ENCODE assay signal across 7 mouse cellular contexts in the genomic region with DNA sequence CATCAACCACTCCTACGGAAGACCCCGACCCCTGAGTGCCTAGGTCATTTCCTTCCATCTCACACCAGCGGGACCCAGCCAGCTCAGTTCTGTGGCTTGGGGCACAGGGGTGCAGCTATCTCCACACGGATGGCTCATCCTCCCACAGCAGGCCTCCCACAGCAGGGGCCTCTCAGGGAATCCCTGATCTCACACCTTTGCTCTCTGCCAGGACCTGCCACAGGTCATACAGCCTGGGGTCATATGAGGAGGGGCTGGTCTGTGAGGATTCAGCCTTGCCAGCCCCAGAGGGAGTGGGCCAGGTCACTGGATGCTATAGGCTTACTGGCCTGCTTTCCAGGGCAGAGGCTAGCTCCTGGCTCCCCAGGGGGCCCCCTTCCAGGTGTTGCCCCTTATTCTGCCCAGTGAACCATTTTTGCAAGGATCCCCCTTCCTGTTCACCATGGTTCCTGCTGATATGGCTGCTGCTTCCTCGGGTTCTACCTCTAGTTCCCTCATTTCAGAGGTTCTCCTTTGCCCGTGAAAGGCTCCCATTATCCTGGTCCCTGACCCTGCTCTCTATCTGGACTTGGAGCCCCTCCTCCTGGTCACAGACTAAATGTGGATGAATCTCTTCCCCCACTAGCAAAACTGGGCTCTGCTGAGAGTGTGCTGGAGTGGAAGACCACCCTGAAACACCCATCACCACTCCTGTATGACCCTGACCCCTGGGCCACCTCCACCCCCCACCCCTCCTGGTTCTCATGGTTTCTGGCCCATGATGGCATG. TPM values are rescaled to one million over a fixed set of nuclear protein-coding genes. Genes with fewer than 3 reads are reported as not detected.
DNase-seq lines count a peak whose midpoint lies in the region; ATAC-seq lines count a peak whose summit lies in the region.

No protein-coding gene starts in this region.

- DNase-seq in forebrain, embryonic 14.5 days (ENCODE audit: low spot score), result no peak

- 48% methylated on average over 6 of the region's 6 CpGs for WGBS in forebrain, embryonic 14.5 days
- 27% methylated on average over 6 of the region's 6 CpGs for WGBS in limb, embryonic 15.5 days
- WGBS in stomach, embryonic 15.5 days, result 21% methylated on average over 6 of the region's 6 CpGs

- no peak overlapping the region for H3K27ac ChIP-seq in forebrain, embryonic 14.5 days (ENCODE audit: low read depth, low read length)
- H3K27ac ChIP-seq in limb, embryonic 15.5 days, result no peak overlapping the region; the same call in 1 of the 2 replicates
- no peak overlapping the region; the same call in 1 of the 2 replicates for H3K27ac ChIP-seq in stomach, embryonic 15.5 days

- peak overlapping the region; percentile 93 for H3K4me3 ChIP-seq in megakaryocyte, embryonic 14.5 days (replicated peaks)
- H3K4me3 ChIP-seq in forebrain, embryonic 14.5 days (ENCODE audit: low read depth, low read length), result peak overlapping the region; percentile 93
- peak overlapping the region; percentile 95 for H3K4me3 ChIP-seq in limb, embryonic 15.5 days
- H3K4me3 ChIP-seq in stomach, embryonic 15.5 days (replicated peaks), result peak overlapping the region; percentile 92

- ATAC-seq in megakaryocyte, adult 5-6 weeks (ENCODE audit: poor library complexity, severe bottlenecking), result no peak
- ATAC-seq in forebrain, embryonic 14.5 days, result no peak
- no peak for ATAC-seq in limb, embryonic 15.5 days (ENCODE audit: insufficient number of reproducible peaks, low FRiP score, low TSS enrichment, low read depth)
- 0 out of 2 replicates have a peak, but pooled peaks have one; percentile 8 for ATAC-seq in stomach, embryonic 15.5 days (ENCODE audit: insufficient read depth, low FRiP score, low read depth)
- no peak for ATAC-seq in erythroid progenitor cell, adult 5-6 weeks (replicated peaks; ENCODE audit: low FRiP score, poor library complexity, severe bottlenecking)
- no peak for ATAC-seq in megakaryocyte progenitor cell, adult 5-6 weeks (replicated peaks; ENCODE audit: poor library complexity)

- H3K27me3 ChIP-seq in megakaryocyte, embryonic 14.5 days (replicated peaks), result peaks cover 30% of the 10 kb centered on the region
- no peaks in the 10 kb centered on the region for H3K27me3 ChIP-seq in forebrain, embryonic 14.5 days (replicated peaks; ENCODE audit: control insufficient read depth, insufficient read depth, low read length)
- no peaks in the 10 kb centered on the region for H3K27me3 ChIP-seq in limb, embryonic 15.5 days
- no peaks in the 10 kb centered on the region for H3K27me3 ChIP-seq in stomach, embryonic 15.5 days (replicated peaks)

- H3K9ac ChIP-seq in forebrain, embryonic 14.5 days (ENCODE audit: low read length), result peak overlapping the region; percentile 98; the same call in 1 of the 2 replicates
- H3K9ac ChIP-seq in limb, embryonic 15.5 days, result peak overlapping the region; percentile 96
- peak overlapping the region; percentile 99; the same call in 1 of the 2 replicates for H3K9ac ChIP-seq in stomach, embryonic 15.5 days

- peaks cover 72% of the 10 kb centered on the region for H3K4me1 ChIP-seq in megakaryocyte, embryonic 14.5 days
- H3K4me1 ChIP-seq in forebrain, embryonic 14.5 days (ENCODE audit: control insufficient read depth, insufficient read depth, low read length), result peaks cover 16% of the 10 kb centered on the region
- peaks cover 63% of the 10 kb centered on the region for H3K4me1 ChIP-seq in limb, embryonic 15.5 days
- peaks cover 55% of the 10 kb centered on the region for H3K4me1 ChIP-seq in stomach, embryonic 15.5 days

- peaks cover 34% of the 10 kb centered on the region for H3K36me3 ChIP-seq in megakaryocyte, embryonic 14.5 days (replicated peaks; ENCODE audit: low read length)
- 0 out of 2 replicates have a peak, but pooled peaks cover 4% of the 10 kb centered on the region for H3K36me3 ChIP-seq in forebrain, embryonic 14.5 days (ENCODE audit: control insufficient read depth, insufficient read depth, low read length)
- 0 out of 2 replicates have a peak, but pooled peaks cover 9% of the 10 kb centered on the region for H3K36me3 ChIP-seq in limb, embryonic 15.5 days
- no peaks in the 10 kb centered on the region for H3K36me3 ChIP-seq in stomach, embryonic 15.5 days

- H3K9me3 ChIP-seq in megakaryocyte, embryonic 14.5 days, result no peaks in the 10 kb centered on the region
- no peaks in the 10 kb centered on the region for H3K9me3 ChIP-seq in forebrain, embryonic 14.5 days (replicated peaks; ENCODE audit: control insufficient read depth, low read length)
- H3K9me3 ChIP-seq in limb, embryonic 15.5 days, result no peaks in the 10 kb centered on the region
- H3K9me3 ChIP-seq in stomach, embryonic 15.5 days, result no peaks in the 10 kb centered on the region

- H3K4me2 ChIP-seq in forebrain, embryonic 14.5 days (ENCODE audit: low read length), result peak overlapping the region; percentile 86
- H3K4me2 ChIP-seq in limb, embryonic 15.5 days, result peak overlapping the region; percentile 85
- peak overlapping the region; percentile 87 for H3K4me2 ChIP-seq in stomach, embryonic 15.5 days

RNA-seq across cellular contexts. Expression of a gene that starts 1.6 kb away (rescaled TPM):
- 120 and 145 TPM in 2 replicates for polyA plus RNA-seq in megakaryocyte, embryonic 14.5 days (2012; ENCODE audit: insufficient read depth, low replicate concordance)
- total RNA-seq in megakaryocyte, adult 5-6 weeks (2015), result 32.0 and 35.5 TPM in 2 replicates
- total RNA-seq in megakaryocyte, adult 5-6 weeks (2017), result 14.5 and 21.4 TPM in 2 replicates
- polyA plus RNA-seq in forebrain, embryonic 14.5 days (2014; fragmentation: Nextera tagmentation; extraction: Ambion mirVana), result 16.6 and 18.7 TPM in 2 replicates
- polyA plus RNA-seq in limb, embryonic 15.5 days (2015; fragmentation: Nextera tagmentation; extraction: Ambion mirVana), result 10.6 and 12.9 TPM in 2 replicates
- polyA plus RNA-seq in stomach, embryonic 15.5 days (2015; fragmentation: Nextera tagmentation; extraction: Ambion mirVana), result 11.2 and 12.2 TPM in 2 replicates
- total RNA-seq in erythroid progenitor cell, adult 5-6 weeks (2015; ENCODE audit: low replicate concordance), result 27.2 and 40.4 TPM in 2 replicates
- 17.6 and 21.6 TPM in 2 replicates for total RNA-seq in erythroid progenitor cell, adult 5-6 weeks (2017; ENCODE audit: low replicate concordance)
- 61.2 and 66.3 TPM in 2 replicates for total RNA-seq in megakaryocyte progenitor cell, adult 5-6 weeks (2015)
- total RNA-seq in megakaryocyte progenitor cell, adult 5-6 weeks (2017), result 32.4 TPM in 2 replicates

RNA-seq across cellular contexts. Expression of a gene that starts 25.4 kb away (rescaled TPM):
- not detected in 2 replicates for polyA plus RNA-seq in megakaryocyte, embryonic 14.5 days (2012; ENCODE audit: insufficient read depth, low replicate concordance)
- total RNA-seq in megakaryocyte, adult 5-6 weeks (2015), result 0.25 TPM in 1 of 2 replicates, not detected in the other
- 0.88 TPM in 1 of 2 replicates, not detected in the other for total RNA-seq in megakaryocyte, adult 5-6 weeks (2017)
- polyA plus RNA-seq in forebrain, embryonic 14.5 days (2014; fragmentation: Nextera tagmentation; extraction: Ambion mirVana), result not detected in 2 replicates
- polyA plus RNA-seq in limb, embryonic 15.5 days (2015; fragmentation: Nextera tagmentation; extraction: Ambion mirVana), result 0.19 TPM in 1 of 2 replicates, not detected in the other
- polyA plus RNA-seq in stomach, embryonic 15.5 days (2015; fragmentation: Nextera tagmentation; extraction: Ambion mirVana), result not detected in 2 replicates
- total RNA-seq in erythroid progenitor cell, adult 5-6 weeks (2015; ENCODE audit: low replicate concordance), result not detected in 2 replicates
- not detected in 2 replicates for total RNA-seq in erythroid progenitor cell, adult 5-6 weeks (2017; ENCODE audit: low replicate concordance)
- total RNA-seq in megakaryocyte progenitor cell, adult 5-6 weeks (2015), result 0.27 TPM in 1 of 2 replicates, not detected in the other
- 0.17 TPM in 1 of 2 replicates, not detected in the other for total RNA-seq in megakaryocyte progenitor cell, adult 5-6 weeks (2017)

RNA-seq across cellular contexts. Expression of a gene that starts 40.4 kb away (rescaled TPM):
- polyA plus RNA-seq in megakaryocyte, embryonic 14.5 days (2012; ENCODE audit: insufficient read depth, low replicate concordance), result 6.1 and 14.4 TPM in 2 replicates
- total RNA-seq in megakaryocyte, adult 5-6 weeks (2015), result 0.38 and 2.0 TPM in 2 replicates
- total RNA-seq in megakaryocyte, adult 5-6 weeks (2017), result 2.1 TPM in 1 of 2 replicates, not detected in the other
- 354 and 404 TPM in 2 replicates for polyA plus RNA-seq in forebrain, embryonic 14.5 days (2014; fragmentation: Nextera tagmentation; extraction: Ambion mirVana)
- 113 and 182 TPM in 2 replicates for polyA plus RNA-seq in limb, embryonic 15.5 days (2015; fragmentation: Nextera tagmentation; extraction: Ambion mirVana)
- 125 and 130 TPM in 2 replicates for polyA plus RNA-seq in stomach, embryonic 15.5 days (2015; fragmentation: Nextera tagmentation; extraction: Ambion mirVana)
- total RNA-seq in erythroid progenitor cell, adult 5-6 weeks (2015; ENCODE audit: low replicate concordance), result 22.7 and 54.1 TPM in 2 replicates
- total RNA-seq in erythroid progenitor cell, adult 5-6 weeks (2017; ENCODE audit: low replicate concordance), result 16.0 and 29.5 TPM in 2 replicates
- total RNA-seq in megakaryocyte progenitor cell, adult 5-6 weeks (2015), result 0.77 and 1.1 TPM in 2 replicates
- total RNA-seq in megakaryocyte progenitor cell, adult 5-6 weeks (2017), result 0.57 and 1.2 TPM in 2 replicates

RNA-seq across cellular contexts. Expression of a gene that starts 46.5 kb away (rescaled TPM):
- 12.3 and 39.8 TPM in 2 replicates for polyA plus RNA-seq in megakaryocyte, embryonic 14.5 days (2012; ENCODE audit: insufficient read depth, low replicate concordance)
- total RNA-seq in megakaryocyte, adult 5-6 weeks (2015), result 2,464 and 2,556 TPM in 2 replicates
- total RNA-seq in megakaryocyte, adult 5-6 weeks (2017), result 1,998 and 2,176 TPM in 2 replicates
- 32.5 and 46.1 TPM in 2 replicates for polyA plus RNA-seq in forebrain, embryonic 14.5 days (2014; fragmentation: Nextera tagmentation; extraction: Ambion mirVana)
- 560 and 613 TPM in 2 replicates for polyA plus RNA-seq in limb, embryonic 15.5 days (2015; fragmentation: Nextera tagmentation; extraction: Ambion mirVana)
- polyA plus RNA-seq in stomach, embryonic 15.5 days (2015; fragmentation: Nextera tagmentation; extraction: Ambion mirVana), result 312 and 313 TPM in 2 replicates
- 106 and 143 TPM in 2 replicates for total RNA-seq in erythroid progenitor cell, adult 5-6 weeks (2015; ENCODE audit: low replicate concordance)
- 93.8 and 176 TPM in 2 replicates for total RNA-seq in erythroid progenitor cell, adult 5-6 weeks (2017; ENCODE audit: low replicate concordance)
- 139 and 158 TPM in 2 replicates for total RNA-seq in megakaryocyte progenitor cell, adult 5-6 weeks (2015)
- total RNA-seq in megakaryocyte progenitor cell, adult 5-6 weeks (2017), result 126 and 150 TPM in 2 replicates

RNA-seq across cellular contexts. Expression of a gene that starts 56.6 kb away (rescaled TPM):
- 2.0 and 7.6 TPM in 2 replicates for polyA plus RNA-seq in megakaryocyte, embryonic 14.5 days (2012; ENCODE audit: insufficient read depth, low replicate concordance)
- total RNA-seq in megakaryocyte, adult 5-6 weeks (2015), result 3.6 and 3.7 TPM in 2 replicates
- 12.3 and 13.0 TPM in 2 replicates for total RNA-seq in megakaryocyte, adult 5-6 weeks (2017)
- polyA plus RNA-seq in forebrain, embryonic 14.5 days (2014; fragmentation: Nextera tagmentation; extraction: Ambion mirVana), result 9.5 and 10.2 TPM in 2 replicates
- 25.4 and 28.5 TPM in 2 replicates for polyA plus RNA-seq in limb, embryonic 15.5 days (2015; fragmentation: Nextera tagmentation; extraction: Ambion mirVana)
- 26.0 and 32.1 TPM in 2 replicates for polyA plus RNA-seq in stomach, embryonic 15.5 days (2015; fragmentation: Nextera tagmentation; extraction: Ambion mirVana)
- total RNA-seq in erythroid progenitor cell, adult 5-6 weeks (2015; ENCODE audit: low replicate concordance), result 11.3 and 18.7 TPM in 2 replicates
- 18.9 and 38.9 TPM in 2 replicates for total RNA-seq in erythroid progenitor cell, adult 5-6 weeks (2017; ENCODE audit: low replicate concordance)
- total RNA-seq in megakaryocyte progenitor cell, adult 5-6 weeks (2015), result 5.2 and 5.3 TPM in 2 replicates
- total RNA-seq in megakaryocyte progenitor cell, adult 5-6 weeks (2017), result 14.6 and 17.8 TPM in 2 replicates
